Mouse (Mus musculus) B cell, adult 2 months (primary cell): ENCODE data around the gene Krt88.

ENCODE experiments used
- DNase-seq, 2 experiments: peaks; one replicate each; pipeline ENCODE4 v3.0.0; 2022

Gene Krt88

GRCm38 (mm10) chr15:101479007-101479665, 31.6 kb downstream of the Krt88 start:
- DNase-seq = peak; percentile 24 to 37

- no peak for DNase-seq
Measured at GRCm38 (mm10) chr15:101479666-101480060, 32.1 kb downstream of the Krt88 start.

DNA sequence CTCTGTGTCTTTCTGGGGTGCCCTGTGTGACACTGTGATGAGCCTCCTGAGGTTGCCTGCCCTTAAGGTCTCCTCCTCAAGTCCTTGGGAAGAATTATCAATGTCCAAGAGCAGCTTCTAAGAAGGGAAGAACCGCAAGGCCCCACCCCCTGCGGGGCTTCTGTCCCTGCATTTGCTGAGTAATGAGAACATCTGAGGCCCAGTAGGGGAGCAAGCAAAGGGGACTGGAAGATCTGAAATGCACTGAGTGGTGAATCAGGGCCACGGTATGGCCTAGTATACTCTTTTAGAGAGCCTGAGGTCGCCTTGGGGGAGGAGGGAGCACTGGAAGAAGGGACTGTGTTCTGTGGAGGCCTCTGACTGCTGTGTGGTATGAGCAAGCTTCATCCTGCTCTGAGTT, 34.5 kb downstream of the Krt88 start:
- DNase-seq = no peak

DNA sequence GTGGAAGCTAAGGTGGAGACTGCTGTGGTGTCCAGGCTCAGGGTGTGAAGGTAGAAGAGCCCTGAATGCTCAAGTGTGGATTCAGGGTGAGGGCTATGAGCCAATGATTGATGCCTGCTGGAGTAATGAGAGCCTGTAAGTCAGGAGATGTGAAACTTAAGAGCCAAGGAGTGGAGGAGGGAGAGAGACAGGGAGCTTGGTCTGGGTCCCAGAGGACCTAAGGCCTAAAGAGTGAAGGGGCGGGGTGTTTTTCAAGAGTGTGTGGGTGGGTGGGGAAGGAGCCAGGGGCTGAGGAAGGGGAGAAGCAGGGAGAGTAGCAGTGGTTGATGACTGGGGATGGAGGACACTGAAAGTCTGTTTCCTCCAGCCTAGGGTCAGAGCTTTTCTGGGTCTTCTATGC, 36.1 kb downstream of the Krt88 start:
- DNase-seq = no peak

GRCm38 (mm10) chr15:101484939-101485338, 37.4 kb downstream of the Krt88 start:
- DNase-seq = no peak

DNA sequence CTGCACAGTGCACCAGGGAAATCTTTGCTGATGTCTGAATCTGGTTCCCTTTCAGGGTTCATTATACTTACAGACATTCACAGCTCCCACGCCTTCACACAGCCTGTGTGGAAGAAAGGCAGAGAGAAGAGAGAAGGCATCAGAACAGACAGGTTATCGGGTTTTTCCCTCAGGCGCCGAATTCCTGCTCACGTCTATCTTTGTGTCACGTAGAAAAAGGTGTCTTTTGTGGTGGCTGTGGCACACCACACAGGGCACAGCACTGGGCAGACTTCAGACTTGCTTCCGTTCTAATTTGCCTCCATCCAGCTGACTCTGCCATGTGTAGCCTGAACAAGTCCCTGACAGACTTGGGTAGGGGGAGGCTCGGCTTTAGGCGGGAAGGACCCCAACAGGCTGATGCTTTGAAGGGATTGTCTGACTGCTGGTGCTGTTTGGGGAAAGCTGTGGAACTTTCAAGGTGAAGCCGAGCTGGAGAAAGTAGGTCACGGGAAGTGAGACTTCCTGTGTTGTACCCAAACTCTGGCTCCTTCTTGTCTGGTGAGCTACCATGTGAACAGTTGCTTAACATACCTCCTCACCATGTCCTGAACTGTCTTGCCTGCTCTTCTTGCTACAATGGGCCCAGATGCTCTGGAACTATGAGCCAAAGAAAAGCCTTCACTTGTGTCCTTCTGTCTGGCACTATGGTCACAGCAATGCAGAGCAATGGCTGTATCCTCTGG, 38.5 kb downstream of the Krt88 start:
- no peak for DNase-seq

DNA sequence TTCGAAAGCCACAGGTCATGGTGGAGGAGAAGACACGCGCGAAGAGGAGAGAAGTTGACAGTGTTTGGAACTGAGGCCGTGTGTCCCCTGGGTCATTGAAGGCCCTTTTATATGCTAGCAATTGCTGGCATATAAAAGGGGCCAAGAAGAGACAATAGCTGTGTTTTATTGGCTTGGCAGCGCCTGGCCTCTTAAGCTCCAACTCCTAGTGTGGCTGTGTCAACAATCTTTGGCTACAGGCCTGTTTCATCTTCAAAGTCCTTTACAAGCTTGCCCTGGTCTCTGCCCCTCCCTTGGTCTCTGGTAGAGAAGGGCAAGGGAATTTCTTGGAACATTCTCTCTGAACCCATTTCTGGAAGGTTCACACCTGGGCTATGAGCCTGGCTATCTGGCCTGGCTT, 43.9 kb downstream of the Krt88 start, which contains the start of gene Krt83:
Krt83 (minus strand) TSS at position 82 of the 400 bp plus-strand sequence.
- DNase-seq = no peak

DNA sequence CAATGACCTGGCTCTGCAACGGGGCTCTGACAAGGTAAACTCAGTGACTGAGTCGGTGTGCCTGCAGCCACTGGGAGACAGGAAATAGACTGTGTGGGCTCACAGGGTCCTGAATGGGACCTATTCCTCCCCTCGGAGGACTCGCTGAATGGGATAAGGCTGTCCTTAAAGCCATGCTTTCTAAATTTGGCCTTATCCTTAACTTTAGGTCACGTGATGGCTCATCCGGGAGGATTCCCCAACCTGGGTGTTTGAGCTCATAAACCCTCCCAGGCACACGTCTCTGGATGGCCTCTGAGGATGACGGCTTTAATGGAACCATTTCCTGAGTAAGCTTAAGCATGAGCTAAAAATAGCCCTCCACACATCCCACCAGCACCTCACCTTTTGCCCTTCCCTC, 45.2 kb downstream of the Krt88 start:
- DNase-seq = no peak

DNA sequence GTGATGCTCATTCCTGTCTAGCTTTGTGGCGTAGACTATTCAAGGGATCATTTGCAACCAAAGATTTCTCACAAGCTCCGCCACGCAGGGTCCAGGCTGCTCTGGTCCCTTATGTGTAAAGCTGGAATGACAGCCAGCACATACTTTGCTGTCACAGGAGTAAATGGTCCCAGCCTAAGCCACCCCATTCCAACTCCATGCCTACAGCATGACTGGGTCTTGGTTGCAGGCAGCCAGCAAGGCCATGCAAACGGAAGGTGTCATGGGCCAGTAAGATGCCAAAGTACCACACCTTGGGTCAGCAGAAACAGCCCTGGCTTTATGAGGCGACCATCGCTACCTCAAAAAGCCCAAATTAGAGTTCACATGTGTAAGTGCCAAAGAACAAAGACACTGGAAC, 46.2 kb downstream of the Krt88 start:
- no peak for DNase-seq

GRCm38 (mm10) chr15:101494203-101494602, 46.7 kb downstream of the Krt88 start:
- no peak for DNase-seq

- no peak for DNase-seq
Measured at GRCm38 (mm10) chr15:101495266-101495665, 47.7 kb downstream of the Krt88 start.

- no peak for DNase-seq
Measured at GRCm38 (mm10) chr15:101497181-101497580, 49.6 kb downstream of the Krt88 start.
